Mouse (Mus musculus) erythroid progenitor cell, adult 5-6 weeks (primary cell): ENCODE measurements around the gene Rad18. TPM values are rescaled to one million over a fixed set of nuclear protein-coding genes. Genes with fewer than 3 reads are reported as not detected.
A peak's percentile ranks its signal among the peaks of the same experiment; 100 is the strongest.
"Not testable (repeated sequence)": the region's sequence is repeated elsewhere in the genome, so short reads cannot be mapped to it uniquely, and the experiment has no call there.

Experiments
- ATAC-seq: replicated peaks from 2 replicates; pipeline ENCODE4 v1.8.0; 2016; ENCODE audit warnings: moderate number of reproducible peaks, mild to moderate bottlenecking, moderate TSS enrichment, inconsistent platforms; ENCODE audit not compliant: poor library complexity, low FRiP score, severe bottlenecking
- total RNA-seq, 2 experiments: library from RNA; stranded (forward) in 1 of 2; stranded (reverse) in 1 of 2; fragments of 150-400 nt in 1 of 2; fragments of 186-747, 209-891 nt in 1 of 2; gene quantifications; 2 replicates each; pipeline versions ENCODE4 v1.2.3 to v1.2.4; 2015 to 2017; ENCODE audit warnings: low replicate concordance in 2 of 2

The Rad18 gene
- 44.7 and 50.3 TPM in 2 replicates for total RNA-seq (2015; ENCODE audit: low replicate concordance)
- 45.6 and 47.0 TPM in 2 replicates for total RNA-seq (2017; ENCODE audit: low replicate concordance)

- ATAC-seq, result peak; percentile 94
Measured at GRCm38 (mm10) chr6:112696056-112696950, at the start of gene Rad18. TSS of gene Rad18 (minus strand) at chr6:112696686.

DNA sequence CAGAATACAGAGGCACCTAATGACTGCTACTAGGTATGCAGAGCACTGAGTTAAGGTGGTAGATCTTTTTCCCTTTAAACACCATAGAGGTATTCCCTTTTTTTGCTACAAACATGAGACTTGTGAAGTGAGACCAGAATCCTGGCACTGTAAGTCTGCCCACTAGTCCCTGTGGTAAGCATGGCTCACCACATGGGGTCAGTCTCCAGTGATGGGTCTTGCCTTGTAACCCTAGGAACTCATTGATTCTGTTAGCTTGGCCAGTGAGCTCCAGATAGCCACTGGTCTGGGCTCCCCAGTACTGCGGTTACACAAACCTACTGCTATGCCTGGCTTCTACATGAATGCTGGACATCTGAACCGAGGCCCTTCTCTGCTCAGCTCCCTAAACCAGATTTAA is 45.8 kb upstream of the Rad18 start:
- ATAC-seq, result no peak

DNA sequence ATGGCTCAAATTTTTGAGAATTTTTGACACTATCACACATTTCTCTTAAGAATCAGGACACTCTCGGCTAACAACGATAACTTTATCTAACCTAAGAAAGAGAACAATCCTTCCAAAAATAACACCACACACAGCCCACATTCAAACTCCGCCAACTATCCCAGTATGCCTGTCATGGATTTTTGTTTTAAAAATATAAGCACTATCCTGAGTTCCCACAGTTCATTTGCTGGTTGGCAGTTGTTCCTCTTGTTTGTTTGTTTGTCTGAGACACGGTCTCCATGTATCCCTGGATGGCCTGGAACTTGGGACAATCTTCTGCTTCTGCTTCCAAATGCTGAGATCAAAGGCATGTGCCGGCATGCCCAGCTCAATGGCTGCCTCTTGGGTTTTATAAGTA is 45.3 kb upstream of the Rad18 start:
- no peak for ATAC-seq

GRCm38 (mm10) chr6:112739635-112740034 is 43.1 kb upstream of the Rad18 start:
- no peak for ATAC-seq

- no peak for ATAC-seq
Measured at GRCm38 (mm10) chr6:112738924-112739323, 42.4 kb upstream of the Rad18 start.

- ATAC-seq, result no peak; the same call in 1 of the 2 replicates
Measured at GRCm38 (mm10) chr6:112736471-112736870, 40.0 kb upstream of the Rad18 start.

- no peak for ATAC-seq
Measured at GRCm38 (mm10) chr6:112735054-112735453, 38.6 kb upstream of the Rad18 start.

GRCm38 (mm10) chr6:112733942-112734341 is 37.5 kb upstream of the Rad18 start:
- no peak for ATAC-seq

DNA sequence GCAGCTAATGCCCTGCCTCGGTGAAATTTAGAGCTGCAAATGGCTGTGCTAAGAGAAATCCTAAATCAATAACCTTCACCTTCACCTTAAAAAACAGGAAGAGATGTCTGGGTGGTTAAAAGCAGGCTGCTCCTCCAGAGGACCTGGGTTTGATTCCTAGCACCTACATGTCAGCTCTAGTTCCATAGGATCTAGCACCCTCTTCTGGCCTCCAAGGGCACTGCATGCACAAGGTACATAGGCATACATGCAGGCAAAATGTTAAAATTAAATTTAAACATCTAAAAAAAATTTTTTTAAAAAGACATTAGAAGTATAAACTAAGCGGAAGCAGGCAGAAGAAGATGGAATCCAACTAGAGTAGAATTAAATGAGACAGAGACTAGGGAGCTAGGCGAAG is 35.9 kb upstream of the Rad18 start:
- no peak for ATAC-seq

DNA sequence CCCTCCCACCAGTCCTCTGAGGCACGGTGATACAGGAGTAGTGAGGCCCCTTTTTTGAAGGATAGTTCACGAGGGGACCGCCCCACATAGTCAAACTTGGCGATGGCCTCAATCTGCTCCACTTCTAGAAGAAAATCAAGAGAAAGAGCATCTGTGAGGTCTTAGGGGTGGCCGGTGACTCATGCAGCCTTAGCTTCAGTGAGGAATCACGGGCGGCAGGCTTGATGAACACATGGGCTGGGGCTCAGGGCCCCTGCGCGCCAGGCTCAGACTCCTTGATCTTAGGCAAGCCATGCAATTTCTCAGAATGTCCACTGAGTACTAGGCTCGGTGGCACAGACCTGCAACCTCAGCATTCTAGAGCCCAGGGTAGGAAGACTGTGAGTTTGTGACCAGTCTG is 34.9 kb upstream of the Rad18 start:
- no peak for ATAC-seq

DNA sequence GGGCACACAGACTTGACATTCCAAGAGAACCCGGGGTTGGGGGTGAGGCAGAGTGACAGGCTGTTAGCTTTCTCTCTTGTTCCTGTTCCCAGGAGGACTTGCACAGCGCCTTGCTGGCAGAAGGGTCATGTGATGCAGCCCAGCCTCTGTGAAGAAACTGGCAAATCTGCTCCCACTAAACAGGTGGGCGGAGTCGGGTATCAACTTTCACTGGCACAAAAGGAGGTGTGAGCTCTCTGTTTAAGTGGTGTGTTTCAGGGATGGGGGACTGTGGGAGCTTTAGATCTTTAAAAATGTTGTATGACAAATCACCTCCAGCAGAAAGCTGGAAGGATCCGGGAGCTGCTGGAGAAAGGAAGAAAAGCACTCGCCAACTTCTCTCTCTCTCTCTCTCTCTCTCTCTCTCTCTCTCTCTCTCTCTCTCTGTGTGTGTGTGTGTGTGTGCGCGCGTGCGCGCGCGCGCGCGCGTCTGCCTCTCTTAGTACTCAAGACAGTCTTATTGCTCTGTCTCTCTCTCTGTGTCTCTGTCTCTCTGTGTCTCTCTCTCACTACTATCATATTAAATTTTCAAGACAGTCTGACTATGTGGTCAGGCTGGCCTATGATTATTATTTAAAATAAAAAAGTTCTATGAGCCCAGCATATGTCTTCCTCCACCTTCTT is 32.4 kb upstream of the Rad18 start:
- no peak for ATAC-seq

- ATAC-seq, result no peak
Measured at GRCm38 (mm10) chr6:112725468-112725867, 29.0 kb upstream of the Rad18 start.

DNA sequence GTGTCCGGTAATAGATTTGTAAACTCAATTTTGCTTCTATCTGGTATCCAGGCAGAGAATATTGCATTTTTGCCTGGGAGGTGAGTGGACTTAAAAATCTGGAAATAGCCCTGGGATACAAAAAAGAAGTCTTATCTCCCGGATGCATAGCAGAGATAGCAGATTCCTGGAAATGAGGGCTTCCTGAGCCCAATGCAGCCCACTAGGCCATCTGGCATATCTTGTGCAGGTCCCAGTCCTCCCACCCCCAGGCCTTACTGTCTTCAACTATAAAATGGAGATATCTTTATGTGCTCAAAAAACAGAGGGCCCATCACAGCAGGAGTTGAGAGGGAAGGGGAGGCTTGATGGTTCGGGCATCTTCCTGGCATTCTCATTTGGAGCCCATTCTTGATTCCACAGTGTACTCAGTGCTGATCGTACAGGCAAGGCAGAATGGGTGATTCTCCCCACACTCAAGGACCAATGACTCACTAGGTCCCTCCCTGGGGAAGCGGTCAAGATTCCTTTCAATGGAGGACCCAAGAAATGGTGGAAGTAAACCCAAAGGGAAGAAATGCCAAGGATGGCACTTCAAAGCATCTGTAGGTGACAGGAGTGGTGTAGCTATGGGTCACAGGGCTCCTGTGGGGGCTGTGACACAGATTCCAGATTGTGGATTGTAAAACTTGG is 24.1 kb upstream of the Rad18 start:
- no peak for ATAC-seq

DNA sequence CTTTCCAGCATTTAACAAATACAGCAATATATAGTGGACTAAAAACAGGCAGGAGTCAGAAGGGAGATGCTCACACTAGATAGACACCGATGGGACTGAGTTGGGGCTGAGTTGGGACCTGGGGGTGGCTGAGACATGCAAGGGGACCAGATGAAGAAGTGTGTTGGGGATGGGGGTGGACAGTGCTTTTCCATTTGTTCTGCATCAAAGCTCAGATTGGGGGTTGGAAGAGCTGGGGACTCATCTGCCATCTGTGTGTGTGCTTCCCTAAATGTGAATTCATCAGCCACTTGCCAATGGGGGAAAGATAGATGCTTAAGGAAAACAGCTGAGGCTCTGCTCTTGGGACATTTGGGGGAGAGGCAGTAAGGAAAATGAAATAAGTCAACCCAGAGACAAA is 23.5 kb upstream of the Rad18 start:
- no peak for ATAC-seq

DNA sequence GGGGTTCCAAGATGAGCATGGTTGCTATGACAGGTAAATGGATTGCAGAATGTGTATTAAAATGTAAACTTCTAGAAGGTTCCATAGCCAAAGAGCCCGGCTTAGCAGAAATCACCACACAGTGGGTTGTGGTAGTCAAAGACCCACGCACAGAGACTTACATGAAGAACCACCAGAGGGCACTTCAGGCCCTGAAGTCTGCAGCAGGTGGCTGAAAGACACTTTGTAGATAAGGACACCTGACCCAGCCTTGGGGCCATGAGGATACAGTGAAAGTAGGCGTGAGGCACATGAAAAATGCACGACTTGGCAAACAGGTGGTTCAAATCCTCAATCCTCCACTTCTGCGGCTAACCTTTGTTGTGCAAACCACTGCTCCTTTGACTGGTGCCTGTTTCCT is 20.7 kb upstream of the Rad18 start:
- no peak for ATAC-seq

GRCm38 (mm10) chr6:112713951-112714350 is 17.5 kb upstream of the Rad18 start:
- ATAC-seq, result no peak

DNA sequence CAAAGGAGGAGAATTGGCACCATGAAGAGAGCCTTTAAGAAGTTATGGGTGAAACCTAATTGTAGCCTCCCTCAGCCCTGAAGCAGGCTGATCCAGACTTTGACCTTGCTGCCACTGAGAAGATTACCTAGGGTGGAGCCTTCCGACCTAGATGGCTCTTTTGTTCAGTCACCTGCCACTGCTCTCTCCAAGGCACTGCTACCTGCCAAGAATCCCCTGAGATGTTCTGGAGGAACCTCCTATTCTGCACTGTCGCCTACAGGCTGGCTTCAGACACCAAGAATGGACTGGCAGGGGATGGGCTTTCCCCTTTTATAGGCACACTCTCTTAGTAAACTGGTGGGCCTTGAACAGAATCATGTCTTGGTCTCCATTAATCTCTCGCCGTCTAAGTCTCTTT is 5.8 kb upstream of the Rad18 start:
- not testable (repeated sequence) for ATAC-seq

- ATAC-seq, result no peak
Measured at GRCm38 (mm10) chr6:112700392-112700791, 3.9 kb upstream of the Rad18 start.

DNA sequence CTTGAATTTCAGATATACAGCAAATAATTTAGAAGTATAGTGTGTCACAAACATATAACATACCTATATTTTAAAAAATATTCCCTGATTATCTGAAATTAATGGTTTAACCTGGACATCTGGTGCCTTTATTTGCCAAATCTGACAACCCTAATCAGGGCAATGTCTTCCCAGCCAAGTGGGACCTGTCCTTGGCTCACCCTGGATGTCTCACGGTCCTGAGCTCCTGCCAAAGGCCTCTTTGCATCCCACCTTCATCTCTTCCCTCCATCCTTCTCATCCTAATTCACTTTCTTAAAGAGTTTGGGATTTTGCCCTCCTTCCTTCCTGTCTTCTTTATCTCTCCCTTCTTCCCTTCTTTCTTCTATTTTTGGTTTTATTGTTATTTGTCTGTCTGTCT is 2.6 kb upstream of the Rad18 start:
- no peak for ATAC-seq

DNA sequence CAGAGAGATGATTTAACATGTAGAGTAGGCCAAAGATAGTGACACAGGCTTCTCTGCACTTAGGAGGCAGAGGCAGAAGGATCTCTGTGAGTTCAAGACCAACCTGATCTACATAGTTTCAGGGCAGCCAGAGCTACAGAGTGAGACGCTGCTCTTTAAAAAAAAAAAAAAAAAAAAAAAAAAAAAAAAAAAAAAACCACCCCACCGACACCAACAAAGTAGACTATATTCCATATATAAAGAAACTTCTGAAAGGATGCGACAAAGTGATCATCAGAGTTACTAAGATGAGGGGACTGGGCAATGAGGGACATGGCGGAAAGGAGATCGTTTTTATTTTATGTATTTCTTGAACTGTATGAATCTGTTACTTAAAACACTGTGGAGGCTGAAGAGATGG is 2.0 kb downstream of the Rad18 start:
- ATAC-seq, result no peak

- ATAC-seq, result no peak
Measured at GRCm38 (mm10) chr6:112691523-112691922, 5.0 kb downstream of the Rad18 start.
